Mouse (Mus musculus) spleen, embryonic (tissue): ENCODE data around the gene Tet1.

ENCODE experiments used
- CTCF ChIA-PET: fragments of 350-600 bp; sonication (Branson Sonifier 250); formaldehyde crosslinking; loops from one replicate; lab custom pipeline; 2022; lab: Charles Lee

The Tet1 gene

DNA sequence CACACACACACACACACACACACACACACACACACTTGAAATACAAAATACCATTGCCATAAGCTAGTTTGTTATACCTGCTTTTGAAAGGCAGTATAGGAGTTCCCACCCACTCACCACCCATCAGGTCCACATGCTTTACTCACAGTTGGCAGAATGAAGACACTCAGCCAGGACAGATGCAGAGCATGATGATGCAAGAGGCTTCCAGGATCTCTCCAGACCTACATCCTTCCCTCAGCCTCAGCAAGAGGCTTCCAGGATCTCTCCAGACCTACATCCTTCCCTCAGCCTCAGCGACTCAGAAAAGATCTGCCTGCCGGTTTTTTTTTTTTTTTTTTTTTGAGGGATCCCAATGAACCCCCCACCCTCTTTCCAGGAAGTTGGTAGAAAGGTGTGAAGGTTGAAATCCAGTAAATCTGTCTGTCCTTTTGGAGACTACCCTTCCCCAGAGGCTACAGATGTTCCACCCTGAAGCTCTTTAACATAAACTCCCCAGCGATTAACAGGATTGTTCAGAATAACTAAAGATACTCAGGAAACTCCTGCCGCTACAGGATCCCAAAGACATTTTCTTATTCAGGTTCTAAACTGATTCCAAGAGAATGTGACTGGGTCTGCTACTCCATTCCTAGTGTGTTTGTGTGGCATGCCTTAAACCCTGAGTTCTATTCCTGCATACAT is 16.1 kb downstream of the Tet1 start:
- CTCF ChIA-PET = no interaction called here

DNA sequence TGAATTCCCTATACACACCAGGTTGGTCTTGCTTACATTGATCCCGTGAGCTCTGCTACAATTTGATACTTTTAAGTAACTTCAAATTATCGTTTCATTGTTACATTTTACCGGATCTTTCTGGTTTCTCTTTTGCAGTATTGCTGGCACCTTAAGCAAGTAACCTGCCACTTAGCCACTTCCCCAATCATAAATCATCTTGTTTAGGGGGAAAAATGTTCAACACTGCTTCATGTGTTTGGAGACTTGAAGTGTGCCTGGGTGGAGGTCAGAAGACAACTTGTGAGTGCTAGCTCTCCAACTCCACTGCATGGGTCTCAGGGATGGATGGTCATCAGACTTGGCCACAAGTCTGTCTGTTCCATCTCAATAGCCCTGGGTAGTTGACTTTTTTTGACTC is 17.8 kb downstream of the Tet1 start:
- CTCF ChIA-PET = no interaction called here

DNA sequence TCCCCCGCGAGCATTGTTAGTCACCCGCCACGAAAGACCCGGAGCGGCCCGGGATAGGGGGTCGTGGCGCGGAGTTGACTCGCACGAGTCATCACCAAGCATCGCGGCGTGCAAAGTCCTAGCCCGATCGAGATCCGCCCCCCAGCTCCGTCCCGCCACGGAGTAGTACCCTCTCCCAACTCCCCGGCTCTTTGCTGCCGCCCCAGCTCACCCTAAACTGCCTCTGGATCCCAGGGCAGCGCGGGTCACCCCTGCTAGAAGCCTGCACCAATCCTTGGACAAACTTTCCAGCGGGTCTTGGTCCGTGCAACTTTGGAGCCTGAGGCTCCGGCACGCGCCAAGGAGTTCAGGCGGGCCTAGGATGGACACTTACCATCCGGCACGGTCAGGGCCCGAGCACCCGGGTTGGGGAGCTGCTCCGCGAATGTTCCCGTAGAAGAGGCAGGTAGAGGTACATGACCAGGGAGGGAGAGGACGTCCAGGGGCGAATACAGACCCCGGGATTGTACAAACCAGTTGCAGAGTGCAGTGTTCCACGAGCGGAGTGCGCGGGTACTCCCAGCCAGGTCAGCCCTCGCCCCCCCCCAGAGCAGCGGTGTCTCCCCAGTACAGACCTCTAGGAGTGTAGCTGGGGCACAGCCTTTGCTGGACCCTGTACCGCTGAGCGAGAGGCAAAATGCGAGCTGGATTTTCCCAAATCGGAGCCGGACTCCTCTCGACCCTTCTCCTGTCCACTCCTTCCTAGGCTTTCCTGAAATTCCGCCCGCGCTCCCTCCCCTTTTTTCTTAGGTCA is 21.8 kb downstream of the Tet1 start:
- CTCF ChIA-PET = interaction anchor here (0.8 kb wide), 1 partner anchor 23 kb away, joined by 3 read pairs; no protein-coding TSS in a partner anchor

DNA sequence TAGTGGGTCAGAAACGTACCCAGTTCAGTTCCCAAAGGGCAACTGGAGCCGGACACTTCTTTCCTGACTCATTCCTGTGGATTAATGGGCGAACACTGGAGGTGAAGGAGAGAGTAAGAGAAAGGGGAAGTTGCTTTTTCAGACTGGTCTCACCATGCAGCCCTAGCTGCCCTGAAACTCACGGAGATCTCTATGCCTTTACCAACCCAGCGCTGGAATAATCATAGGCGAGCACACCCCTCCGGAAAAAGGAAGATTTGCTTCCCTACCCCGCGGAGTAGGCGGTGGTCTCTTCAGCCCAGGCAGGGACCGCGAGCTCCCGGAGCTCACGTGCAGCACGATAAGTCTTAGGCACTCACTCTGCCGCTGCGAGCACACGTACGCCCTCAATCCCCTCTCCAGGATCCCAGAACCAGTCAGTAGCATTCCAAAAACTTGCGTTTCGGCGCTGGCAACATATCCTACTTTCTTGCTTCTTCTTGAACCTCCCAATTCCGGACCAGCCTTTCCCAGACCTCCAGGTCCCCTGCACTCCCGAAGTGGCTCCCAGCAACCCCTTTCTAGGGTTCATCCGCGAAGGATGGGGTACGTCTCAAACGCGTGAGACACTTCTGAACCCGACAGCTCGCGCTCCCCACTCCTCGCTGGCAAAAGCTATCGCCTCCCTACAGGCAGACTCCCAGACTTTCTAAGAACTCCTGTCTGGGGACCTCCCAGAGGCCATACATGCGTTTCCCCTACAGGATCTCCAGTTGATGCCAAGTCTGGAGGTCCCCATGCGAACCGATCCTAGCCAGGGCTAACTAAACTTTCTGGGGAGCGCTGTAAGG is 22.6 kb downstream of the Tet1 start:
- CTCF ChIA-PET = no interaction called here

DNA sequence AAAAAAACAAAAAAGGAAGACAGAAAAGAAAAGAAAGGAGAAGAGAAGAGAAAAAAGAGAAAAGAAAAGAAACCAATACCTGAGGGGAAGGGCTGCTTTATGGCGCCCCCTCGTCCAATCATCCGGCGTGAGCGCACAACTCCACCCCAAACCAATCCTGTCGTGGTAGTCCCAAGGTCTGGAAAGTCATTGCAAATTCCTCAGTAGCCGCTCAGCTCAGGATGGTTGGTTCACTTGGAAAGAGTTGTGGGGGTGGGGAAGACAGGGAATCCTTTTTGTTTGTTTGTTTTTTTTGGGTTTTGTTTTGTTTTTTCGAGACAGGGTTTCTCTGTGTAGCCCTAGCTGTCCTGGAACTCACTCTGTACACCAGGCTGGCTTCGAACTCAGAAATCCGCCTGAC is 23.3 kb downstream of the Tet1 start:
- CTCF ChIA-PET = no interaction called here

DNA sequence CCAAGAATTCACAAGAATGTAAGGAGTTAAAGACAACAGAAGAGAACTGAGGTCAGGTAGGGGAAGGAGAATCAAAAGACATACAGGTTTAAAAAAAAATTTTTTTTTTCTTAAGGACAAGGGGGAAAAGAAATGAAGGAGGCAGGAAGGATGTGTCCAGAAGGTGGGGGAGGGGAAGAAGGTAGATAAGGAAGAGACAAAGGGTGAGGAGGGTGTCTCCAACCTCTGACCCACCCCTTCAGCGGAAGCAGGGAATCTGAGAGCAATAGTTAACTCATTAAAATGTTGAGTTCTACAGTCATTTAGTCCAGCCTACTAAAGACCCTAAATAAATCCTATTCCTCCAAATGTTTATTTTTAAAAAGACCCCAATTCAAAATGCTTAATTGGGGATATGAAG is 24.3 kb downstream of the Tet1 start:
- CTCF ChIA-PET = no interaction called here

DNA sequence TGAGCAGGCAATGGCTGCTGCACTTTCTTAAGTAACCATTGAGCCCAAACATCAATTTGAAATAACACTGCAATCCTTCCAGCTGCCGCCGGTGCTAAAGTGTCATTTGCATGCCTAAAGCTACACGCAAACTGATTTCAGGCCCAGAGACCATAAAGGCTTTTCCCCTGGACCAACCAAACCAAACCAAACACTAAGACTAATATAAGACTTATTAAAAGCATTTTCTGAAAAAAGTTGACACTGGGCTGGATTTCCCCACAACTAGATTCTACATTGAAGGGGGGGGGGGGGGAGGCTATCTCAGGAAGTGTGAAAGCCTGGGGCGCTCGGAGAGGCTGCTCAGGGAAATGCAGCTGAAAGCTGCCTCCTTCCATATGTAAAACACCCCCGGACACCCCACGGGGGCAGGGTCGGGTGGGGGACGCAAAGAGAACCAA is 24.8 kb downstream of the Tet1 start:
- CTCF ChIA-PET = no interaction called here

DNA sequence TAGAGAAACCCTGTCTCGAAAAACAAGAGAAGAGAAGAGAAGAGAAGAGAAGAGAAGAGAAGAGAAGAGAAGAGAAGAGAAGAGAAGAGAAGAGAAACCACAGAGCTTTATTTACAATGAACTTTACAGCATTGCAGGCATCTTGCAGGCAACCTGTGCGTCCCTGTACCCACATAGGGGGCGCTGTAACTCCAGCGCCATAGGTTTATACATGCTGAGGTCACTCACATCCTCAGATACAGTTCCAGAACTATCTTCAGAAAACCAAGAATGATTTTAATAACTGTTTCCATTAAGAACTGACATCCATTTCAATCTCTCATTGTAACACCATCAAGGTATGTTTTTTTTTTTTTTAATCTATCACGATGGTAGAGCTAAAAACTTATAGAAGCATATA is 27.6 kb downstream of the Tet1 start:
- CTCF ChIA-PET = no interaction called here

DNA sequence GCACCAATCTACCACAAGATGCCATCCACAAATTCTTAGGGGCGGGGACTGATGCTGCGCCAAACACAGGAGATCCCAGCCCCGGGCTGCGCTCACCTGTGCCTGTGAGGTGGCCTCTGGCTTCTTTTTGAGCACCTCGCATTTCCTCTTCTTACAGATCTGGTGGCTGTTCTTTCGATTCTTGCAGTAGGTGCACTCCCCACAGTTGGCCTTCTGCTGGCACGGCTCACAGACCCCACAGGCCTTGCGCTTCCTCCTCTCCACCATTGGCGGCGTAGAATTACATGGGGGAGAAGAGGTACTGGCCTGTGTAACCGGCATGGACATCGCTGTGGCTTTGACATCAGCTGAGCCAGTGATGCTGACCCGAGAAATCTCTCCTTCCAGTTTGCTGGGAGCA is 30.7 kb downstream of the Tet1 start:
- CTCF ChIA-PET = no interaction called here

DNA sequence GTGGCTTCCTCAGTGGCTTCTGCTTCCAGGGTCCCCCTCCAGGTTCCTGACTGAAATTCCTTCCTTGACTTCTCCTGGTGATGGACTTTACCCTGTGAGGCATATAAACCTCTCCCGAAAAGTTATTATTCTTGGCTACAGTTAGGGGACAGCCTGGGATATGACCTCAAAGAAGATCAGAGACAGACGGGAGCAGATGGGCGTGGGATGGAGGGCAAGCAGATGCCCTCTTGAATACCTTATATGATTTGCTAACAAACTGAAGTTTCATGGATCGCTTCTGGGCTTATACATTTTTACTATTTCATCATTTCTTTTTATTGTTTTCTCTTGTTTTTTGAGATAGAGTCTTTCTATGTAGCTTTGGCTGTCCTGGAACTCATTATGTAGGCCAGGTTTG is 33.2 kb downstream of the Tet1 start:
- CTCF ChIA-PET = no interaction called here

DNA sequence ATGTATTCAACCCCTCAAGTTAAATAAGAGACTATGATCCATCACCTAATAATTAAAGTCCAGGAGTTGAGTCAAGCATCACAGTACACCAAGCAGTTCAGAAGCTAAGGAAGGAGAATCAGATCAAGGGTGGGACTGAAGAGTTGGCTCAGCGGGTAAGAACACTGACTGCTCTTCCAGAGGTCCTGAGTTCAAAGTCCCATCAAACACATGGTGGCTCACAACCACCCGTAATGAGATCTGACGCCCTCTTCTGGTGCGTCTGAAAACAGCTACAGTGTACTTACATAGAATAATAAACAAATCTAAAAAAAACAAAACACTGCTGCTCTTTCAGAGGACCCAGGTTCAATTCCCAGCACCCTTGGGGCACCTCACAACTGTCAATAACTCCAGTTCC is 34.0 kb downstream of the Tet1 start:
- CTCF ChIA-PET = no interaction called here

DNA sequence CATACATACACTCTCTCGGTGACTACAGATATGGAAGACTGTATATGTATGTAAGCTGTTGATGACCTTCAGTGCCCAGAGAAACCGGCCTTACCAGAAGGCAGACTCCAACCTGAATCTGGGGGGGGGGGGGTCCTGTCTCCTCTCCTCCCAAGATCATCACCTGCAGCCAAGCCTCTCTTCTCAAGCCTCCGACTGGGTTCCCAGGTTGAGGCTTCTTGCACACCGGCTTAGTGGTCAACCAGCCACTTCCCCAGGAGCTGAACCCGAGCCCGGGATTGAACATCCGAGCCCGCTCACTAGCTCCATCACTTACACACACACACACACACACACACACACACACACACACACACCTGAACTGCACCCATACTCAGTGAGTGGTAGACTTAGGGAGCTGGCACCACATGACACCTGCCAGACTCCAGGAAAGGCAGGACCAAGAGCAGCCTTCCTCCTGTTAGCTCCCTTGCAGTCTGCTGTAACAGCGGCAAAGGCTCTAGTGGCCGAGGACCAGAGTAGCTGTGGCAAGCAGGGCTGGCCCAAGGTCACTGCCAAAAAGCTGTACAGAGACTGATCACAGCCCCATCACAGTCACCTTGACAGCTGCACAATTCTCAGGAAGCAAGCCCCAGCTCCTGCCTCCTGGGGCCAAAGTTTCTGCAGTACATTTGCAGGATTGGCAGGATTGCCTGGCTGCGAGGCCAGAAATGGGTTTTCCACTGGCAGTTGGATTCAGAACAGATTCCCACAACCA is 42.6 kb downstream of the Tet1 start:
- CTCF ChIA-PET = interaction anchor here (0.5 to 0.7 kb wide), 2 partner anchors 51 to 580 kb away, joined by 4 to 5 read pairs; no protein-coding TSS in a partner anchor

DNA sequence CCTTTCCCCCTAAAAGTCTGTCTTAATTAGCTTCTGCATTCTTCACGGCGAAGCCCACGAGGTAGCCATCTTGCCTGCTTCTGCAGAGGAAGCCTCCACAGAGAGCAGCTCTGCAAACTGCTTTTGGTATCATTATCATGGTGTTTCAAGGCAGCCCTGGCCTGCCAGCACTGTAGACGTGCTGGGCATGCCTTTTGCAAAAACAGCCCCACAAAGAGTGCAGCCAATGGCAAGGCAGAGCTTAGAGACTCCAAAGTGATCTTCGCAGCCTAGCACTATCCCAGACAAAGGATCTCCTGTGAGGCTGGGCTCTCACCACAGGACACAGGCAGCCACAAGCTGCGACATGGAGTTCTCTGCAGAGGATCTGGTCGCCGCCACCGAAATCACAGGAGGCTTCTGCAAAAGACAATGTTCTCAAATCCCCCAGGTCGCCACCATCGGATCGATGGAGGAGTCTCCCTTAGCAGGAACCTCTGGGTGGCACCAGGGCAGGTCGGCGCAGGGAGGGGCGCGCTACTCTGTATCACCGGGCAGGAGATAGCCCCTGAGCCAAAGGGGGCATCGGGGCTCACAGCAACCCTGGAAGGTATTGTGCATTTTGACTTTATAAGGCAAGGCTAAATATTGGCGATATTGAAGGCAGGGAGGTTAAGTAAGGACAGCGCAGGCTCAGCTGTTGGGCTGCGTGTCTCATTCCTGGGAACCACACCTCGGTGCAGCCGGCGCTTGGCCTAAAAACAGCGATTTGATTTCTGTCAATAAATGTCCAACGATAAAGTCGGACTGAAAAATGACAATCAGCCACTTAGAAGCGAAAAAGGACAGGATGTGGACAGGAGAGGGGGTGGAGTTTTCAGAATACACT is 43.4 kb downstream of the Tet1 start:
- CTCF ChIA-PET = interaction anchor here (0.5 to 0.7 kb wide), 5 partner anchors 10 to 580 kb away, joined by 3 to 7 read pairs (median 5); no protein-coding TSS in a partner anchor

DNA sequence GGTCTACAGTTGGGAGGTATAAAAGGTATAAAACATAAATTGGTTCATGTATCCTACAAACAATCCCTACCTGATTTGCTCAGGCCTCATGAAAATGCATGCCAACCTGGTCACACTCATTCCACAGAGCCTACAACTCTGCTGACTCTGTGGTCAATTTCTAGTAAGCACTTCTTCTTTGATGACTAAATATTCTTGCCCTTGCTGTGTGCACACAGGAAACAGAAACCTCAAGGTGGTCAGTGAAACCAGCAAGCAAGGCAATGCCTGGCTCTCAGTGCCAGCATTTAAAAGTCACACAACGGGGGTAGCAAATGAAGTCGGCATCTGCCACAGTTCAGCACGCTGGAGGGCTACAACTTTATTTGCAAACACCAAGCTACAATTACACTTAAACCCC is 45.2 kb downstream of the Tet1 start:
- CTCF ChIA-PET = interaction anchor here (0.6 to 1.1 kb wide), 2 partner anchors 24 to 1276 kb away, joined by 3 to 12 read pairs; no protein-coding TSS in a partner anchor

DNA sequence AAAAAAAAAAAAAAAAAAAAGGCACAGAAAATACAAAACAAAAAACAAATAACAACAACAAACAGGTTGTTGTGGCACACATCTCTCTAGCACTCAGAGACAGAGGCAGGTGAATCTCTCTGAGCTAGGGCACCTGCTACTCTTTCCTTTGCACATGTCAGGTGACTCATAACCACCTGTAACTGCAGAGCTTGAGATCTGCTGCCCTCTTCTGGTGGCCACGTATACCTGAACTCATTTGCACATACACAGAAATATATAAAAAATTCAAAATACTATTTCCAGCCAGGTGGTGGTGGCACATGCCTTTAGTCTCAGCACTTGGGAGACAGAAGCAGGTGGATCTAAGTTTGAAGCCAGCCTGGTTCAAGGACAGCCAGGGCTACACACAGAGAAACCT is 46.4 kb downstream of the Tet1 start:
- CTCF ChIA-PET = interaction anchor here (0.7 kb wide), 2 partner anchors 11 to 63 kb away, joined by 10 to 19 read pairs; no protein-coding TSS in a partner anchor

DNA sequence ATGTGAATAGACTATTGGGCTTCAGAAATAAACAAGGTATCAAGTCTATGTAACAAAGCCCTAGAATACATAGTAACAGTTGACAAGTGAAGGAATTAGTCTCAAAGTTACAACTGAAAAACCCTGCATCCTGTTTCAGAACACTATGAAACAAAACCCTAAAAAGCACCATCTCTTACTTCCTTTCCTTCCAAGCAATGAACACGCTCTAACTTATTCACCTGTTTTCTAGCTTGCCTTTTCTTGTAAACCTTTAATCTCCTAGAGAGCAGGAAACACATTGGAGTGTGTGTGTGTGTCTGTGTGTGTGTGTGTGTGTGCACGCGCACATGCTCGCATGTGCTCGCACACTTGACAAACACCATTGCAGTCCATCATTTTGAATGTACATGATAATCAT is 49.8 kb downstream of the Tet1 start:
- CTCF ChIA-PET = no interaction called here

DNA sequence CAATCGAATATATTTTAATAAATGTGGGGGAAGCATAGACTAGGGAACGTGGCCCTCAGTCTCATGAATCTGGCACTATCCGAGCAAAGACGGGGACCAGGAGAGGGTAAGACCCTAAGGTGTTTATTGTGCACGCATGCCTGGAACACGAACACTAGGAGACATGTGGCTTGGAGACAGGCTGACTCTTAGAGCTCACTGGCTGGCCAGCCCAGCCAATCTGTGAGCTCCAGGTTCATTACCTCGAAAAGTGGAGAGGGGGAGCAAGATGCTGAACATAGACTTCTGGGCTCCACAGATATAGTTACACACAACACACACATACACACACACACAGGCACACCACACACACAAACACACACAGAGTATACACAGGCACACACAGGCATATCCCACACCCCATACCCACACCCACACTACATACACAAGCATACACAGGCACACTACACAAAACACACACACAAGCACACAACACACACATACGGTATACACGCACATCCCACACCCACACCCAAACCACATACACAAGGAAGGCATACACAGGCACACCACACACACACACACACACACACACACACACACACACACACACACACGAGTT is 52.0 kb downstream of the Tet1 start:
- CTCF ChIA-PET = no interaction called here

DNA sequence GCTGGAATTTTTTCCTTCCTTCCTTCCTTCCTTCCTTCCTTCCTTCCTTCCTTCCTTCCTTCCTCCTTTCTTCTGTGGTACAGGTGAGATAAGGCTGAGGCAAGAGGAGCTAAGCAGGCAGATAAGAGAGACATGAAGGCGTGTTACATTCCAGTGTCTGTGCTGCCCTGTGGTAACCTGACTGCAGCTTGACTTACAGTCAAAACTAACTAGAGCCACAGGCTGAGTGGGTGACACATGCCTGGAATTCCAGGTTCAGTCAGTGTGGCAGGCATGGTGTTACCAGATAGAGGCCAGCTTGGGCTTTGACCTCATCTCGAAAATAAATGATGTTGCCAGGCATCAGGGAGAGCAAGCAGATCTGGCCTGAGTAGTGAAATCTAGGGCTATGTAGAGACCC is 53.8 kb downstream of the Tet1 start:
- CTCF ChIA-PET = interaction anchor here (0.6 kb wide), 1 partner anchor 10 kb away, joined by 5 read pairs; no protein-coding TSS in a partner anchor

DNA sequence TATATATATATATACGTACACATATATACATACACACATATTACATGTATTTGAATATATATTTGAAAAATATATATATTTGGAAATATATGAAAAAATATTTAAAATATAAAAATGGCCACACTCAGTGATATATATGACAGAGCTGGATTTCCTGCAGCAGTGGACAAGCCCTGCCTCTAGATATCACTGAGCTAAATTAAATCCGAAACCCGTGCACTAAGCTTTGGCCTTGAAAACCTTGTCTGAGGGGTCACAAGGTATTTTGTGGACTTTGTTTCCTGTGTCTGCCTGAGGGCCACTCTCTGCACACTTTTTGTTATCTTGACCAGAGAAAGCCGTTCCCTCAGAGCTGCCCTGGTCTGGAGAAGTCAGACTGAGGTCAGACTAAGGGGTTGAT is 54.2 kb downstream of the Tet1 start:
- CTCF ChIA-PET = interaction anchor here (0.6 kb wide), 2 partner anchors 11 to 598 kb away, joined by 3 to 5 read pairs; no protein-coding TSS in a partner anchor
